Mouse (Mus musculus): ENCODE measurements at regions not wholly inside any gene's neighbourhood (a gene's known extent, or its start where the extent isn't known, plus 50 kb on each side); places are given as distances from the start of the nearest gene placed in this dataset.

- TF ChIP-seq POLR2A (IDR thresholded peaks at IDR 0.05; ENCODE audit: low read depth, low read length) (no peak), BHLHE40 (IDR thresholded peaks at IDR 0.05; ENCODE audit: low read depth, low read length) (no peak)
Observed at GRCm38 (mm10) chr15:74283172-74283534, 353.0 kb downstream of the Mroh4 start.
